Mouse (Mus musculus) adrenal gland, postnatal 25 days (tissue): ENCODE data around the gene Rcsd1. TPM values are rescaled to one million over a fixed set of nuclear protein-coding genes. Genes with fewer than 3 reads are reported as not detected.

Experiments
- DNase-seq: peaks from one replicate; pipeline ENCODE4 v3.0.0; 2021; ENCODE audit warnings: mixed read lengths
- total RNA-seq: library from RNA; stranded (reverse); gene quantifications from 2 replicates; pipeline ENCODE4 v1.2.3, GENCODE M21; 2021

The Rcsd1 gene
- total RNA-seq, 1 experiment from 2014 or later: 19.1 TPM

DNA sequence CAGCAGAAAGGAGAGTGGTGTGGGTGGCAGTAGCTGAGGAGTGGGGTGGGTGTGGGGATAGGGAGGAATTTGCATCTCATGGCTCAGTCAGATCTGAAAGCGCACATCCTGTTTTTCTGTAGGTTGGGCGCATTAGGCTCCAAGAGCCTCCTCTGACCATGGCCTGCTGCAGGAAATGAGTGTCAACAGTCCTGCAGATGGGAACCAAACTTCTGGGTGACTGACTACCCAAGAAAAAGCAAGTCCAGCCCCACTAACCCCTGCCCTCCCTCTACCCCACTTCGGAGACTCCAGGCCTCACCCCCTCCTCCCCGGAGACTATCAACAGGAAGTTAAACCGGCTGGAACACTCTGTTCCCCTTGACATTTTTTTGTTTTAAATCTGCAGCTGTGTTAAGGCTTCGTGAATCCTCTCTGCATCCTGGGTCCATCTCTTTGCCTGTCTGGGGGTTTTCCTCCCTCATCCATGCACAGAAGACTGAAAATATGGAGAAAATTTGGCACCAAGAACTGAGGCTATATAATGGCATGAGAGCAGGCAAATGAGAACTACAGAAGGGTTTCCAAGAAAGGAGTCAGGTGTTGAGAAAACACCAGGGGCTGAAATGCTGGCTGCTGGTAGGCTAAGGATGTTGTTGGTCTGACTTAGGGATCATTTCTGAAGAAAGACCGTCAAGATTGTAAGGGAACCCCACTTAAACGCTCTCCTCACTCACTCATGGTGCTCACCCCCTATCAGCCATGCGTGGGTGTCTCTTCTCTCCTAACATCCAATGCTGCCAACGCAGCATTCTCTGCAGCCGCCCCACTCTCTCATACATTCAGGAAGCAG is 8.4 kb upstream of the Rcsd1 start:
- no peak for DNase-seq

GRCm38 (mm10) chr1:165716426-165716825 is 6.9 kb upstream of the Rcsd1 start:
- no peak for DNase-seq

GRCm38 (mm10) chr1:165713798-165714197 is 4.2 kb upstream of the Rcsd1 start:
- no peak for DNase-seq

GRCm38 (mm10) chr1:165711914-165712313 is 2.4 kb upstream of the Rcsd1 start:
- DNase-seq: no peak

DNA sequence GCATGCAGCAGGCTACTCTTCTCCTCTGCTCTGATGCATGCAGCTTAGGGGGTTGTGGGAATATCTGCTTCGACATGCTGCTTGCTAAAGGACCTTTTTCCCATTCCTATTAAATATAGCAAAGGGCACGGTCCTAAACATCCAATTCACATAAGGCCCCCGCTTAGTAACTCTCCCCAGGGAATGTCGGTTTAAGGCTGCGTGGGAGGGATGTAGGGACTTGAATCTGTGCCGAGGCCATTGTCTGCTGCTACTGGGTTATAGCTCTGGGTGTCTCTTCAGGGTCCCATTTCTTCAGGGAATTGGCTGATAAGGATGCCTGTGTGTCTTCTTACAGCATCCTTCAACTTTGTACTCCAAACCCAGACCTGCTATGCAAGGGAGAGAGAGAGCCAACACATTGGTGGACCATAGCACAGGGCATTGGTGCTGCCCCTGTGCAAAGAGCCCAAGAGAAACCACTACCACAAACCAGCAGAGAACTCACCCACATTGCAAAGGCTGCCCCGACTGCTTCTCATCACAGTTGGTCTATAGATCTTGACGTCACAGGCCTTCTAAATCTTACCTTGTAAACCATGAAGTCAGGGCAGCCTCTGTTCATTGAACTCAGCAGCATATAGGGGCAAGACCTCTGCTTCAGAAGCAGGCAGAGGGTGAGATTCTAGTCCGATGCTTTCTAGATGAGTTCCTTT is 724 bp downstream of the Rcsd1 start:
- no peak for DNase-seq

GRCm38 (mm10) chr1:165707640-165708322 is 1.8 kb downstream of the Rcsd1 start:
- DNase-seq: peak; percentile 60

- no peak for DNase-seq
These were observed 2.3 kb downstream of the Rcsd1 start for GRCm38 (mm10) chr1:165707241-165707639.

- DNase-seq: no peak
These were observed 3.1 kb downstream of the Rcsd1 start for GRCm38 (mm10) chr1:165706492-165706891.

DNA sequence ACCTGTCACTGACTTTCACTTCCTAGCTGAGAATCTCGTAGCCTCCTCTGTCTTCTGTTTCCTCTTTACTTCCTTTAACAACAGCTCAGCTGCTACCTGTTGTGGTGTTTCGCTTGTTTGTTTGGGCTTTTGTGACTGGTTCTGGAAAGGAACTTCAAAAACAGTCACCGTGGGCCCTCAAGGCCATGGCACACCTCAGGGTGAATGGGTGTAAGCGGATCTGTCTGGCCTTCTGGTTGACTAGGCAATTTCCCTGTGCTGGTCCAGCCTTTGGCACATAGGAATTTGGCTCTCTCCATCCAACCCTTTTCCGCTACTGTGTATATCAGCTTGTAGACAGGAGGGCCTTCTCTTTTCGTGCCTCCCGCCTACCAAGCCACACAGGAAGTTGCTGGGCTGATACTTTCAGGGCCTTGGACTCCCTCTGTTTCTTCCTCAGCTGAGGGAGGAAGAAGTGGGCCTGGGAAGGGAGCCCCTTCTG is 3.6 kb downstream of the Rcsd1 start:
- DNase-seq: no peak

DNA sequence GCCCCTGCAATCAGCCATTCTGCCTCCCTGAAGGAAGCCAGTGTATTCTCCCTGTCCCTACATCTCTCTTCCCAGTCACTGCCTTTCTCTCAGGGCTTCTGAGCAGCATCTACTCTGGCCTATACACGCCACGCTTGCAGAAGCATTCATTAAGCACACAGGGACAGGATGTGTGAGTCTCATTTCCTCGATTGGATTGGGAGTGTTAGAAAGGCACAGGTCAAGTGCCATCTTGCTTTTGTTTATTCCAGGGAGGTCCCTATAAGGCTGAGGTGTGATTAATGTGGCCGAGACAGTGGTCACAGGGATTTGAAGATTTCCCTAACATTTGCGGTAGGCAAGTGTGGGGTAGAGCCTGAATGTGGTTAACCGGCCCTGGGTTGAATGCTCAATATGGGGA is 4.2 kb downstream of the Rcsd1 start:
- DNase-seq: no peak

GRCm38 (mm10) chr1:165704841-165705240 is 4.7 kb downstream of the Rcsd1 start:
- no peak for DNase-seq

GRCm38 (mm10) chr1:165702221-165703031 is 7.1 kb downstream of the Rcsd1 start:
- no peak for DNase-seq

GRCm38 (mm10) chr1:165701562-165701961 is 8.0 kb downstream of the Rcsd1 start:
- DNase-seq: no peak

- no peak for DNase-seq
These were observed 8.5 kb downstream of the Rcsd1 start for GRCm38 (mm10) chr1:165700933-165701518.

DNA sequence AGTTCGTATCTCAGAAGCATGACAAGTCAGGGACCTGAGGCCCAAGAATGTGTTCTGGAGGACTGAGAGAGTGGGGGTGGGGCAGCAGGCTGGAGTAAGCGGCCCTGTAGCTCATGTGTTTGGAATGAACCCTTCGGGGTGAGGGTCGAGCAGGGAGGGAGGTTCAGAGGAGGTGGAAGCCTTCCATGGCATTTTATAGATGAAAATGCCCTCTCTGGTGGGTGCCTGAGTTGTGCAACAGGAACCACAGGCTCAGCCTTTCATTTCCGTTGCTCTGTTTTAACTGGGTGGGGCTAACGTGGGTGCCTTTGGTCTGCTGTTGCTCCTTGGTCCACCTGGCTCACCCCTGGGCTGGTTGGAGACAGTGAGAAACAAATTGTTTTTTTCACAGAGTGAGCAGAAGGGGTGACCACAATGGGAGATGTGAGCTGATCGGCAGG is 9.2 kb downstream of the Rcsd1 start:
- peak; percentile 35 for DNase-seq

DNA sequence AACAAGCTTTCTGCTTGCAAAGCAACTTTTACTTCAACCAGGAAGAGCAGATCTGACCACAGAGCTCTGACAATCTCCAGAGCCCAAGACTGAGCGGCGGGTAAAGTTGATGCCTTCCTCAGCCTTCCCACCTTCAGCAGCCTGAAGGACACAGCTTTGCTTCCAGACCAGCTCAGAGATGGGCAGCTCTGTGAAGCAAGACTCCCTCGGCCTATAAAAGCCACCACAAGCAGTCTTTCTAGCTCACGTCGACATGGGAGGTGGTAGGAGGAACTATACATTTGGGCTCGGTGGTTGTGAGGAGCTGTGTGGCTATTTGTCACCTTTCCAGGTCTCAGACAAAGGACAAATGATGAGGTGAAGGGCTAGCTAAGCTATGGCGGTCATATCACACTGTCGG is 11.9 kb downstream of the Rcsd1 start:
- no peak for DNase-seq

GRCm38 (mm10) chr1:165696870-165697269 is 12.7 kb downstream of the Rcsd1 start:
- no peak for DNase-seq

- DNase-seq: no peak
These were observed 13.5 kb downstream of the Rcsd1 start for GRCm38 (mm10) chr1:165696040-165696439.

DNA sequence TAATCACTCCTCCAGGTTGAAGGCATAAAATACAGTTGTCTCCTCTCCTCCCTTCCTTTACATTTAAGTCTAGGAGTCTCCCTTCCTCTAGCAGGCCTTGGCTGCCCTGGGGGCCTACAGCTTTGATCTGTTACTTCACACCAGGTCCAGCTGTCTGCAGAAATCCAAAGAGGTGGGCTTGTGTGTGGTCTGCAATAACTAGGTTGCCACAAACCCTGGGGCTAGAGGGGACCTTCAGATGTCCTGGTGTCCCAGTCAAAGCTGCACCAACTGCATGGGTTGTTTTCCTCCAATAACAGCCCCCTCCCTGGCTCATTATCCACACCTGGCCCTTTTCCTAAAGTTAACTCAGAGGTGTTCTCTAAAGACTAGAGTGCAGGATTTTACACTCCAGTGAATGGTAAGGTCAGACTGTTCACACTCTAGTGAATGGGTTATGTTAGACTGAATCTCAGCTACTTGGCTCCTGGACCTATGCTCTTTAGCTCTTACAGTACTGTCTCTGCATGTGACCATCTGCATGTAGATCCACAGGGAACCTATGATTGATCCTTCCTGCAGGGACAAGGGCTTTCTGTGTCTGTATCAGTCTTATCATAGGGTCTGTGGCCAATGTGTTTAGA is 14.1 kb downstream of the Rcsd1 start:
- no peak for DNase-seq

DNA sequence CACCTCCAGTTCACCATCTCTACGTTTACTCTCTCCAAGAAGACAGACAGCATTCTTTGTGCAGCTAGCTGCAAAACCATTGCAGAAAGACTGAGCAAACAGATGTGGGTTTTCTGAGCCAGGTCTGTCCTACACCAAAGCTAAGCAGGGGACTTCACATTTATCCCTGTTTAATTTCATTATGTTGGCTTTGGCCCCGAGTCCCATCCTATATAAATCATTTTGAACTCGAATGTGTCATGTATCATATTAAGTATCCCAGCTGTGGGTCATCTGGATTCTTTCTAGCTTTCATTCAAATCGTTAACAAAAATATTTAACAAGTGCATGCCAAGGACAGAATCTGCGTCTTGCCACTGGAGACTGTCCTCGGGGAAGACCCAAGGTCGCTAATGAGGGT is 15.7 kb downstream of the Rcsd1 start:
- no peak for DNase-seq

DNA sequence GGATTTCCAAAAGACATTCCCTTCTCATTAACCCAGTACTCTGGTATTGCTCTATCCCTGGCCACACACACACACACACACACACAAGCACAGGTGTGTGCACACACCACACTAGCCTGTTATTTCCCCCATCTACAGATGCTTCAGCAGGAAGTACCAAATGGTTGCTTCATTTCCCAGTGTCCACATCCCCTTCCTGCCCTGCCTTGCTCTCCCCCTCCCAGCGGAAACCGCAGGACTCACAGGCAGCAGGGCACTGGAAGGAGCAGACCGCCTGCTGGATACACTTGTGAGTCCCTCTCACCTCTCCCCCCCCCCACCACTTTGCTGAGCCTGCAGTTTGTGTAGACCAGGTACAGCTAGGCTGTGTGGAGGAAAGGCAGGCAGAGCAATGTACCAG is 18.0 kb downstream of the Rcsd1 start:
- no peak for DNase-seq
